Mouse (Mus musculus) layer of hippocampus, adult 18-20 months (tissue): ENCODE measurements at regions not wholly inside any gene's neighbourhood (a gene's known extent, or its start where the extent isn't known, plus 50 kb on each side); places are given as distances from the start of the nearest gene placed in this dataset.
A peak's percentile ranks its signal among the peaks of the same experiment; 100 is the strongest.

Source experiments
- DNase-seq, 2 experiments: peaks; one replicate each; pipeline ENCODE4 v3.0.0; 2022; ENCODE audit warnings: low spot score in 2 of 2

DNA sequence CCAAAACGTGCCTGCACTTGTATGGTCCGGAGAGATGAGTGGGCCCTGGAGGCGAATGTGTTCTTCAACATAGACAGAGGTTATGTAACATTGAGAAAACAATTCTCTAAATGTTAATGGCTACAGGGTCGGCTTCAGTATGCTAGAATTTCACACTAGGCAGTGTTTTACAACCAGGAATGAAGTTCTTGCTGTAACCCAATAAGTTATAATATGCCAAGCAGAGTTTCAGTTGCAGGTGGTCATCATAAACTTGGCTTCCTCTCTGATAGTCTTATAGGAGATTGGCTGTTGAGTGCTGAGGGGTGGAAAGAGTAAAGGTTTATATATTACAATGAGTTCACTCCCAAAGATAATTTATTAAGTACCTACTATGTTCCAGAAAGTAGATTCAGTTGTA, 64.8 kb upstream of the Cenpw start:
- DNase-seq, result no peak

DNA sequence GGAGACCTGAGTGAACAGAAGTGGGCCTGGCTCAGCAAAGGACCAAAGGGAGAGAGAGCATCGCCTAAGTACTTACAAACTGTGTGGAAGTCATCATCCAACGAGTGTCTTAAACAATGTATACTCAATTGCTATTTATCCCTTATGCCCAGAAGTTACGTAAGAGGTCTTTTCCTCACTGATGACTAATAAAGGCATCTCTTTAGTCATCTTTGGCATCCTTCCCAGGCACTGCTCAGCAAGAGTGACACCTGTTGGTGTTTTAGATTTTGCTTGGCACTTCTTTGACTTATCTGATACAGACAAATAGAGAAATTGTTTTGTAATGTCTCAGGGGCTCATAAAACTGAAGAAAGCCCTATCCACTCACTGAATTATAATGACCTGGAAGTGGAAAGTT, 59.4 kb upstream of the Cenpw start:
- DNase-seq, result peak in 1 of 2 experiments; percentile 33

DNA sequence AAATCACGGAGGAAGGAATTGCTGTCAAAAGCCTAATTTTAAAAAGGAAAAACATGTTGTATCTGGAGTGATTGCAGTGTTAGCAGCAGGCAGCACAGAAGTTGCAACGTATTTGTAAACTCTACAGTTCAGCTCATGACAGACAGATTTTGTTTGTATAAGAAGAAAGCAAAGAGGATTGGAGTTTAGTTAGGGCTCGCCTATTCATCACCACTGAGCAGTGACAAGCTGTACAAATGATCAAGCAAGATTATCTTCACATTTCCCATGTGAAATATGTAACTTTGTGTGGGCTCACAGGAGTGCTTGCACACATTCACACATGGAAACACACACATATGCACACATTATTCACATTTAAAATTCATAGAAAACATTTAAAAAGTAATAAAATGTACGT, 57.5 kb upstream of the Cenpw start:
- peak in 1 of 2 experiments; percentile 30 for DNase-seq
